Mouse (Mus musculus): ENCODE data around the gene Camkmt. TPM values are rescaled to one million over a fixed set of nuclear protein-coding genes. Genes with fewer than 3 reads are reported as not detected.

Gene Camkmt
- total RNA-seq, 2 experiments from 2014 or later: 0.84 TPM

GRCm38 (mm10) chr17:85343435-85343834, 253.1 kb downstream of the Camkmt start:
- TF ChIP-seq CTCF (IDR thresholded peaks at IDR 0.05): no peak
- no peak for DNase-seq
- no peak overlapping the region for H3K4me3 ChIP-seq
- intact Hi-C loops (cut with DNase I): no loop called here
- no peak overlapping the region for H3K27ac ChIP-seq

DNA sequence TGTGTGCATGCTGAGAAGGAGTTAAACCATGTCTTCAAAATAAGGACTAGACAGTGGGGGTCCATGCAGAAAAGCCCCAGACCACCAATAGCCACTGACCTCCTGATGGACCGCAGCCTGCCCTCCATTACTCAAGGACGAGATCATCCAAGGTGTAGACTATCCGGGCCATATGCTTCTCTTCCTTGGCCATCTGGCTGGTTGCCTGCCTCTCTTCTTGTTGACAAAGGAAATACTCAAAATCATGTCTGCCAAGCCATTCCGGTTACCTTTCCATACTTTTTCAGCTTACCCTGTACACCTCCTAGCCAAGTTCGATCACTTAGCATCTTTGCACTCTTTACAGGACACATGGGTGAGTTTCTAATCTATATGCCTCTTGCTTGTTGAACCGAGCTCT, 256.3 kb downstream of the Camkmt start:
- Histone ChIP-seq H3K27ac (no peak overlapping the region), H3K4me3 (no peak overlapping the region)
- no peak for DNase-seq
- intact Hi-C loops (cut with DNase I): no loop called here
- no peak for TF ChIP-seq CTCF (IDR thresholded peaks at IDR 0.05)

DNA sequence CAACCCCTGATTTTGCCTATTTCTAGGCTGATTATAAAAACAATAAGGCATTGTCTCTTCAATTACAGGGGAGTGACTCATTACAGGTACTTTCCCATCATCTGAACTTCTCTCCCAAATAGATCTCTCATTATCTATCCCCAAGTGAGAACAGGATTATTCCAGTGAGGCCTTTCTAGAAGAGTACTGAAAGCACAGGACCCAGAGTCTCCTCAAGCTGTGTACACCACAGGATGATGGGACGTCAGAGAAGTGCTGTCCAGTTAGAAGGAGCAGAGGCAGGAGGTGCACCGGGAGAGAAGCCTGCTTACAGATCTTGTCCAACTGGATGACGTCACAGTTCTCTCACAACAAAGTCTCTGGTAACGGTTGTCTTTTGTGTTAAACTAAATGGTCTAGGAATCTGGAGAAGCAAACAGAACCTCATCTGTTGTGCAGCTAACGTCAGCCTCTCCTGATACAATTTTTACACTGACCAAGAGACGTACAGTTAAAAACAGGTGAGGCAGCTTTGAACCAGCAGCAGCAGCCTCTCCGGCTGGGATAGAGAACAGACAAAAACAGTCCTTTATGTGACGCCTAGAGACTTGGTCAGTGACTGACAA, 259.1 kb downstream of the Camkmt start:
- intact Hi-C loops (cut with DNase I): no loop called here
- no peak for DNase-seq
- no peak for TF ChIP-seq CTCF (IDR thresholded peaks at IDR 0.05)
- Histone ChIP-seq H3K4me3 (no peak overlapping the region), H3K27ac (no peak overlapping the region)

DNA sequence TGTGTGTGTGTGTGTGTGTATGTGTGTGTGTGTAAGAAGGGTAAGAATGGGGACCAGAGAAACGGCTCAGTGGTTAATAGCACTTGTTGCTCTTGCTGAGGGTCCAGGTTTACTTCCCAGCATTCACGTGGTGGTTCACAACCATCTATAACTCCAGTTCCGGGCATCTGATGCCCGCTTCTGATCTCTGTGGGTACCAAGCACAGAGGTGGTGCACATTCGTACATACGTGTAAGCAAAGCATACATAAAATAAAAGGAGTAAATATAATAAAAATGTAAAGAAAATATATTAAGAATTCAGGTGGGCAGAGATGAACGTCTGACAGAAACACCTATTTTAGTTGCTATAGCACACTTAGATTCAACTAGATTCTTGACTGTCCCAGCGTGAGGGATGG, 260.9 kb downstream of the Camkmt start:
- no peak for TF ChIP-seq CTCF (IDR thresholded peaks at IDR 0.05)
- intact Hi-C loops (cut with DNase I): no loop called here
- no peak for DNase-seq

GRCm38 (mm10) chr17:85352731-85353130, 262.4 kb downstream of the Camkmt start:
- no peak overlapping the region for H3K4me3 ChIP-seq
- intact Hi-C loops (cut with DNase I): no loop called here
- peak; percentile 7; the same call in 1 of the 2 replicates for TF ChIP-seq CTCF (IDR thresholded peaks at IDR 0.05)
- no peak for DNase-seq
- no peak overlapping the region for H3K27ac ChIP-seq

More for the DNA sequence above, 260.9 kb downstream of the Camkmt start:
- Histone ChIP-seq H3K4me3 (no peak overlapping the region), H3K27ac (no peak overlapping the region)

DNA sequence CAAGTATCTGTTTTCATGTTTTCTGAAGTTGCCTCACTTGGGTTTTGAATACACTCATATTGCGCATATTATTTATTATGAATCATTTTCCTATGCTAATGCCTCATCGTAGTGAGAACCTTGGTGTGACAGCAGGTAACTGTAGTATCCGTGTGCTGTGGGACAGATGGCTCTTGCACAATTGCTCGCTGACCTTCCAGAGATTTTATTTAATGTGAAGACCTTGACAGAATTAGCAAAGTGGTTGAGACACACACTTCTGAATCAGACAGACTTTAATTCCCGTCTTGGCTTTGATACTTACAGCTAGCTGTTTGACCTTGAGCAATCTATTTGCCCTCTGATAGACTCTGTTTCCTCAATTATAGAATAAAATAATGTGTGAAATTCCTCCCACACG, 262.8 kb downstream of the Camkmt start:
- TF ChIP-seq CTCF (IDR thresholded peaks at IDR 0.05): no peak
- no peak for DNase-seq
- Histone ChIP-seq H3K4me3 (no peak overlapping the region), H3K27ac (no peak overlapping the region)
- intact Hi-C loops (cut with DNase I): no loop called here

DNA sequence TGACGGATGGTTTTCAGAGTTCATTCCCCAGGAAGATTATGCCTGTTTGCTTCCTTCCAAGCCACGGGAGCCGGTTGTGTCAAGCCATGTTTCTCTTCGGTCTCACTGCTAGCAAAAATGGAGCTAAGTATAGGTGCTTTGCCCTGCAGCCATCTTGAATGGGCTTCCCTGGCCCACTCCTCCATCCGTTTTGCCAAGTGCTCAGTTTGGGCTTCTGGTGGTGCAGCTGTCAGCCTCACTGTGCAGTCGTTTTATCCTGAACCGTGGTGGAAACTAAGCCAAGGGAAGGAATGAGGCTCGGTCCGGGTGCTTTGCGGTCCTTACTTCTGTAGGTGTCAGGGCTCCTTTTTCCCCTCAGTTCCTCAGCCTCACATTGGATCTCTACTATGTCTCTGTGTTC, 263.3 kb downstream of the Camkmt start:
- Histone ChIP-seq H3K4me3 (no peak overlapping the region), H3K27ac (no peak overlapping the region)
- DNase-seq: no peak
- intact Hi-C loops (cut with DNase I): no loop called here
- no peak for TF ChIP-seq CTCF (IDR thresholded peaks at IDR 0.05)

DNA sequence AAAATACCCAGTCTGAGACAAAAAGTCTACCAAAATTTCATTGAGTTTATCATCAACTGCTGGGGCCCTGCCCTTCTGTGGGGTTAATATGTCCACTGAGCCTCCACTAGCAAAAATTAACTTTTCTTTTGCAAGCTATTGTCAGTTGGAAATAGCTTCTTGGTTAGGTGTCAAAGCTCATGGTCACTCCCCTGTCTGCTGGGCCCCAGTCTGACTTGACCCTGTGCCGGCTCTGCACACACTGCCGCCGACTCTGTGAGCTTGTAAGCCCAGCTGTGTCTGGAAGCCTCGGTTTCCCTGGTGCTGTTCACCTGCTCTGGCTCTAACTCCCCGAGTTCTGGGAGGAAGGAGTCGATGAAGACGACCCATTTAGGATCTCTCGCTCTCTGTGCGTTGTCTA, 265.0 kb downstream of the Camkmt start:
- DNase-seq: no peak
- intact Hi-C loops (cut with DNase I): no loop called here

GRCm38 (mm10) chr17:85361006-85361405, 270.7 kb downstream of the Camkmt start:
- Histone ChIP-seq H3K4me3 (no peak overlapping the region), H3K27ac (no peak overlapping the region)
- DNase-seq: no peak
- intact Hi-C loops (cut with DNase I): no loop called here
- no peak for TF ChIP-seq CTCF (IDR thresholded peaks at IDR 0.05)

More for the DNA sequence above, 265.0 kb downstream of the Camkmt start:
- Histone ChIP-seq H3K27ac (no peak overlapping the region), H3K4me3 (no peak overlapping the region)
- TF ChIP-seq CTCF (IDR thresholded peaks at IDR 0.05): no peak

- DNase-seq: no peak
- Histone ChIP-seq H3K27ac (no peak overlapping the region), H3K4me3 (no peak overlapping the region)
- no peak for TF ChIP-seq CTCF (IDR thresholded peaks at IDR 0.05)
- intact Hi-C loops (cut with DNase I): no loop called here
Observed at GRCm38 (mm10) chr17:85367319-85367718, 277.0 kb downstream of the Camkmt start.

GRCm38 (mm10) chr17:85368776-85369175, 278.4 kb downstream of the Camkmt start:
- no peak for DNase-seq
- Histone ChIP-seq H3K27ac (no peak overlapping the region), H3K4me3 (no peak overlapping the region)
- no peak for TF ChIP-seq CTCF (IDR thresholded peaks at IDR 0.05)
- intact Hi-C loops (cut with DNase I): no loop called here

DNA sequence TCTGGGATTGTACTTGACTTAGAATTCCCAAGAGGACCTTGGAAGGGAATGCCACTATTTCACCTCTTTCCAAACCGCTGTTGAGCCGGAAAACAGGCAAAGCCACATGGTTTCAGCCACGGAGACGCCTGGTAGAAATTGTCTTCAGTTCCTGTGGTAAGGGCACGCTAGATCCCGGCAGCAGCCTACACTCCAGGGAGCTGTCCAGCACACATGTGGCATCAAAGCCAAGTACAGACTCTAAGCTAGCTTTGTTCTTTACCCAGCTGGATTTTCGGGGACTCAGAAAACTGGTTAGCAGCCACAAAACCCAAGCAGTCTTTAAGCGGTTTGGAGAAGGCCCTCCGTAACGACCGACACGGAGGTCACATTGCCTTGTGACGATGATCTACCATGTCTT, 281.7 kb downstream of the Camkmt start:
- H3K4me3 ChIP-seq: no peak overlapping the region
- intact Hi-C loops (cut with DNase I): no loop called here
- no peak overlapping the region for H3K27ac ChIP-seq
- TF ChIP-seq CTCF (IDR thresholded peaks at IDR 0.05): no peak
- DNase-seq: no peak

DNA sequence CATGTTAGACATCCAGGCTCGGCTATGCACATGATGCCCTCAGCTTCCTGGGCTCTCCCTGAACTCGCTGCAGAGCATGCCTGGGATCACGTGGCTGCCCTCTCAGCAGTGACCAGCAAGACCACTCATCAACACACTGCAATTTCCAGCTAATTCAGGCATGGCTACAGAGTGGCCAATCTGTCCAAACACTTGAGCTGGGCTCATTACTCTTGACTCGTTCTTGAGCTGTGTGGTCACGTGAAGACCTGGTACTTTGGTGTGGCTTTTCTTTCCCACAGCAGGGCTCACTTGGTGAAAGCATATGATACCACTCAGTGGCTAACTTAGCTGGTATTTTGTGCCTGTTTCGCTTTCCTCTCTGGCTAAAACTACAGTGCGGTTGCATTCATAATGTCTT, 282.2 kb downstream of the Camkmt start:
- Histone ChIP-seq H3K4me3 (no peak overlapping the region), H3K27ac (no peak overlapping the region)
- intact Hi-C loops (cut with DNase I): no loop called here
- no peak for DNase-seq
- no peak for TF ChIP-seq CTCF (IDR thresholded peaks at IDR 0.05)

DNA sequence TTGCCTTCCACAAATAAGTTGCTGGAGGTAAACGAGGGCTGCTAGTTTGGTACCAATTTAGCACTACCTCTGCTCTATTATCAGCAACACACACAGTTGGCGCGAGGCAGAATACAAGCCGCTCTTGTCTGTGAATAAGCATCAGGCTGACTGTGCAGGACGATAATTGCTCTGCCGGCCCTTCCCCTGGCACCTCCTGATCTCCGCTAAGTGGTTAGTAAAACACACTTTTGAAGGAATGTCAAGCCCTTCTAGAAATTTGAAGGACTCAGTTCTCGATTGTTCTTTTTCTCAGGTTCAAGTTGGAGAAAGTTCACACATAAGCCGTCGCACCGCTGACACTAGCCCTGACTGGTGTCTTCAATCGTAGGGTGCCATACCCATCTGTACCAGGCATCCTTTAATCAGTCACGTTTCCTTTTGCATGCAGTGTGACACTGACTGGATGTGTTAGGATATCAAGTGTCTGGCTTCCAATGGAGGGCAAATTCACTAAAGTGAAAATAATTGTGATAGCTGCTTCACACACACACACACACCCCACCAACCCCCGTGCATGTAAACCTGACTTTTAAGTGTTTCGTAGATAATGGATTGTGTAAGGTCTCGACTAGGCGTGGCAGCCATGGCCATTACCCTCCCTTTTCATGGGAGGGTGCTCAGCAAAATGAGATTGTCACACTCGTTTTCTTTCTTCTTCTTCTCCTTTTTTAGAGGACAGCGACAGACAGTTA, 283.9 kb downstream of the Camkmt start:
- intact Hi-C loops (cut with DNase I): no loop called here
- no peak for TF ChIP-seq CTCF (IDR thresholded peaks at IDR 0.05)
- Histone ChIP-seq H3K27ac (no peak overlapping the region), H3K4me3 (no peak overlapping the region; the same call in 1 of the 2 replicates)
- no peak for DNase-seq

Measured in gastrocnemius, adult 2 months (tissue).